ENCODE assay signal across 12 mouse cellular contexts in the genomic region with DNA sequence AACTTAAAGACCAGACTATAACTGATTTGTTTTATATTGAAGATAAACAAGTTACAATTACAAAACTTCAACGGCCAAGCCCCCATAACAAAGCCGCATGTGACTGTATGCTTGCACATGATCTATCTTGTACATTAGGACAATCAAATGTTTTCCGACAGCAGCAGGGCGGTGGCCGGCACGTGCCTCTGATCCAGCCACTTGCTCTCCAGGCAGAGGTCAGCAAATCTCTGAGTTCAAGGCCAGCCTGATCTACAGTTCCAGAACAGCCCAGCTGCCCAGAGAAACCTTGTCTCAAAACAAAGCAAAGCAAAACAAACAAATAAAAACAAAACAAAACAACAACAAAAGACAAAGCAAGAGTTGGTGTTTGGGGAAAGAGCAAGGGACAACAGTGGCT. TPM values are rescaled to one million over a fixed set of nuclear protein-coding genes. Genes with fewer than 3 reads are reported as not detected.
DNase-seq lines count a peak whose midpoint lies in the region; ATAC-seq lines count a peak whose summit lies in the region.
"Had no signal": no experiment of that assay in that cellular context is flagged by ENCODE, and none has a peak within 500 bp of the region (broad histone marks: within the 10 kb centered on the region; RNA-seq: fewer than 3 reads in every experiment).

No protein-coding gene starts in this region.

- H3K4me1 ChIP-seq in forebrain, embryonic 10.5 days: peaks cover 16% of the 10 kb centered on the region
- 0 out of 2 replicates have a peak, but pooled peaks cover 5% of the 10 kb centered on the region for H3K4me1 ChIP-seq in forebrain, embryonic 12.5 days
- peaks cover 5% of the 10 kb centered on the region; the same call in 1 of the 2 replicates for H3K4me1 ChIP-seq in embryonic facial prominence, embryonic 15.5 days
- no peaks in the 10 kb centered on the region for H3K4me1 ChIP-seq in neural tube, embryonic 12.5 days
- H3K4me1 ChIP-seq: stomach, embryonic 15.5 days had no signal

- H3K36me3 ChIP-seq in forebrain, embryonic 10.5 days (replicated peaks): no peaks in the 10 kb centered on the region
- no peaks in the 10 kb centered on the region for H3K36me3 ChIP-seq in forebrain, embryonic 12.5 days (replicated peaks)
- H3K36me3 ChIP-seq in embryonic facial prominence, embryonic 15.5 days: no peaks in the 10 kb centered on the region
- no peaks in the 10 kb centered on the region for H3K36me3 ChIP-seq in neural tube, embryonic 12.5 days
- H3K36me3 ChIP-seq: stomach, embryonic 15.5 days had no signal

- H3K27ac ChIP-seq in forebrain, embryonic 10.5 days: no peak overlapping the region
- H3K27ac ChIP-seq in forebrain, embryonic 12.5 days: no peak overlapping the region
- no peak overlapping the region for H3K27ac ChIP-seq in embryonic facial prominence, embryonic 15.5 days (replicated peaks)
- H3K27ac ChIP-seq in neural tube, embryonic 12.5 days: no peak overlapping the region
- H3K27ac ChIP-seq: stomach, embryonic 15.5 days had no signal

- WGBS in forebrain, embryonic 10.5 days: 85% methylated on average over 6 of the region's 6 CpGs
- 88% methylated on average over 6 of the region's 6 CpGs for WGBS in forebrain, embryonic 12.5 days
- 57% methylated on average over 6 of the region's 6 CpGs for WGBS in embryonic facial prominence, embryonic 15.5 days
- 80% methylated on average over 6 of the region's 6 CpGs for WGBS in neural tube, embryonic 12.5 days

- H3K9ac ChIP-seq in forebrain, embryonic 12.5 days: no peak overlapping the region
- H3K9ac ChIP-seq in embryonic facial prominence, embryonic 15.5 days: no peak overlapping the region
- no peak overlapping the region for H3K9ac ChIP-seq in neural tube, embryonic 12.5 days
- H3K9ac ChIP-seq: stomach, embryonic 15.5 days had no signal

- no peaks in the 10 kb centered on the region for H3K9me3 ChIP-seq in forebrain, embryonic 10.5 days
- no peaks in the 10 kb centered on the region for H3K9me3 ChIP-seq in forebrain, embryonic 12.5 days
- no peaks in the 10 kb centered on the region for H3K9me3 ChIP-seq in embryonic facial prominence, embryonic 15.5 days (replicated peaks)
- no peaks in the 10 kb centered on the region for H3K9me3 ChIP-seq in neural tube, embryonic 12.5 days
- H3K9me3 ChIP-seq: stomach, embryonic 15.5 days had no signal

- H3K4me3 ChIP-seq in forebrain, embryonic 10.5 days: 0 out of 2 replicates have a peak overlapping the region, but pooled peaks have one; percentile 69
- no peak overlapping the region for H3K4me3 ChIP-seq in forebrain, embryonic 12.5 days (replicated peaks)
- no peak overlapping the region for H3K4me3 ChIP-seq in embryonic facial prominence, embryonic 15.5 days (replicated peaks)
- H3K4me3 ChIP-seq in neural tube, embryonic 12.5 days: no peak overlapping the region

- no peak for ATAC-seq in forebrain, embryonic 12.5 days (ENCODE audit: low FRiP score)
- no peak for ATAC-seq in embryonic facial prominence, embryonic 15.5 days (ENCODE audit: insufficient number of reproducible peaks, low FRiP score, low TSS enrichment, low read depth)
- ATAC-seq in neural tube, embryonic 12.5 days (ENCODE audit: low FRiP score, low read depth): no peak

- peaks cover 4% of the 10 kb centered on the region; the same call in 1 of the 2 replicates for H3K27me3 ChIP-seq in forebrain, embryonic 10.5 days (ENCODE audit: poor library complexity, severe bottlenecking)
- no peaks in the 10 kb centered on the region; the same call in 1 of the 2 replicates for H3K27me3 ChIP-seq in forebrain, embryonic 12.5 days
- H3K27me3 ChIP-seq in embryonic facial prominence, embryonic 15.5 days: no peaks in the 10 kb centered on the region
- H3K27me3 ChIP-seq in neural tube, embryonic 12.5 days (replicated peaks): no peaks in the 10 kb centered on the region
- H3K27me3 ChIP-seq: stomach, embryonic 15.5 days had no signal

- DNase-seq in forebrain, embryonic 10.5 days (ENCODE audit: extremely low spot score, low spot score): no peak
- peak; percentile 9 for DNase-seq in kidney, postnatal 14 days
- DNase-seq in kidney, postnatal 10 days: no peak
- no peak for DNase-seq in thymus, adult 18-20 months
- no peak for DNase-seq in right cerebral cortex, postnatal 4 days
- DNase-seq: cerebellum, adult 11-12 months; gastrocnemius, postnatal 25 days; kidney, adult 8-10 months had no signal

- H3K4me2 ChIP-seq in forebrain, embryonic 12.5 days: no peak overlapping the region
- H3K4me2 ChIP-seq in embryonic facial prominence, embryonic 15.5 days (replicated peaks): 0 out of 2 replicates have a peak overlapping the region, but pooled peaks have one; percentile 22
- H3K4me2 ChIP-seq in neural tube, embryonic 12.5 days (replicated peaks): peak overlapping the region; percentile 91; the same call in 1 of the 2 replicates

RNA-seq across cellular contexts. Expression of gene Pros1, which starts 1.3 kb away (rescaled TPM):
- polyA plus RNA-seq in forebrain, embryonic 10.5 days (2016; fragmentation: Nextera tagmentation; extraction: Ambion mirVana): 16.9 and 17.0 TPM in 2 replicates
- 13.0 and 13.1 TPM in 2 replicates for polyA plus RNA-seq in forebrain, embryonic 12.5 days (2016; fragmentation: Nextera tagmentation; extraction: Ambion mirVana)
- polyA plus RNA-seq in embryonic facial prominence, embryonic 15.5 days (2015; fragmentation: Nextera tagmentation; extraction: Ambion mirVana): 58.4 and 60.0 TPM in 2 replicates
- 17.6 and 21.3 TPM in 2 replicates for polyA plus RNA-seq in neural tube, embryonic 12.5 days (2016; fragmentation: Nextera tagmentation; extraction: Ambion mirVana)

RNA-seq across cellular contexts. Expression of gene Arl13b, which starts 8.5 kb away (rescaled TPM):
- polyA plus RNA-seq in forebrain, embryonic 10.5 days (2016; fragmentation: Nextera tagmentation; extraction: Ambion mirVana): 15.3 and 16.4 TPM in 2 replicates
- 17.1 and 18.8 TPM in 2 replicates for polyA plus RNA-seq in forebrain, embryonic 12.5 days (2016; fragmentation: Nextera tagmentation; extraction: Ambion mirVana)
- 26.7 and 30.1 TPM in 2 replicates for polyA plus RNA-seq in embryonic facial prominence, embryonic 15.5 days (2015; fragmentation: Nextera tagmentation; extraction: Ambion mirVana)
- 18.0 and 20.7 TPM in 2 replicates for polyA plus RNA-seq in neural tube, embryonic 12.5 days (2016; fragmentation: Nextera tagmentation; extraction: Ambion mirVana)

RNA-seq across cellular contexts. Expression of gene Stx19, which starts 40.9 kb away (rescaled TPM):
- 0.30 and 0.39 TPM in 2 replicates for polyA plus RNA-seq in forebrain, embryonic 10.5 days (2016; fragmentation: Nextera tagmentation; extraction: Ambion mirVana)
- 0.64 TPM in 2 replicates for polyA plus RNA-seq in forebrain, embryonic 12.5 days (2016; fragmentation: Nextera tagmentation; extraction: Ambion mirVana)
- 1.9 and 2.0 TPM in 2 replicates for polyA plus RNA-seq in embryonic facial prominence, embryonic 15.5 days (2015; fragmentation: Nextera tagmentation; extraction: Ambion mirVana)
- polyA plus RNA-seq in neural tube, embryonic 12.5 days (2016; fragmentation: Nextera tagmentation; extraction: Ambion mirVana): 0.65 and 0.77 TPM in 2 replicates
